Mouse (Mus musculus) lung, postnatal 0 days (tissue): ENCODE data around the gene Cntnap2. TPM values are rescaled to one million over a fixed set of nuclear protein-coding genes. Genes with fewer than 3 reads are reported as not detected.

Experiments
- ATAC-seq: fragments of 200-750 bp; cut with Nextera tagmentation; 2 replicates; pipeline ENCODE4 v1.8.0; 2017; ENCODE audit warnings: moderate library complexity
- DNase-seq: peaks from one replicate; pipeline ENCODE4 v3.0.0-alpha.2; 2016; ENCODE audit warnings: low spot score
- H3K27ac ChIP-seq: fragments of 300-500 bp; sonication (generic); 2 replicates; pipeline ENCODE4 v1.5.1; 2014; ENCODE audit warnings: antibody characterized with exemption, mild to moderate bottlenecking, low read length, mixed read lengths
- H3K27me3 ChIP-seq: fragments of 300-500 bp; sonication (generic); replicated peaks from 2 replicates; pipeline ENCODE4 v1.6.1; 2014; ENCODE audit warnings: low read length, mixed read lengths; ENCODE audit not compliant: insufficient read depth
- H3K36me3 ChIP-seq: fragments of 300-500 bp; sonication (generic); 2 replicates; pipeline ENCODE4 v1.6.1; 2014; ENCODE audit warnings: low read length, mixed read lengths; ENCODE audit not compliant: insufficient read depth
- H3K4me1 ChIP-seq: fragments of 300-500 bp; sonication (generic); 2 replicates; pipeline ENCODE4 v1.6.1; 2014; ENCODE audit warnings: antibody characterized with exemption, low read depth, low read length, mixed read lengths; ENCODE audit not compliant: insufficient read depth
- H3K4me2 ChIP-seq: fragments of 300-500 bp; sonication (generic); replicated peaks from 2 replicates; pipeline ENCODE4 v1.6.1; 2014; ENCODE audit warnings: low read depth, mild to moderate bottlenecking, low read length, moderate library complexity, mixed read lengths
- H3K4me3 ChIP-seq: fragments of 300-500 bp; sonication (generic); 2 replicates; pipeline ENCODE4 v1.5.1; 2014; ENCODE audit warnings: low read depth, low read length
- H3K9ac ChIP-seq: fragments of 300-500 bp; sonication (generic); replicated peaks from 2 replicates; pipeline ENCODE4 v1.6.1; 2014; ENCODE audit warnings: low read depth, mild to moderate bottlenecking
- H3K9me3 ChIP-seq: fragments of 300-500 bp; sonication (generic); 2 replicates; pipeline ENCODE4 v1.6.1; 2016; ENCODE audit warnings: low read length, mixed read lengths
- CTCF ChIP-seq: IDR thresholded peaks from 2 replicates; pipeline ENCODE4 v1.5.1; 2016; ENCODE audit warnings: antibody characterized with exemption, mild to moderate bottlenecking
- EP300 ChIP-seq: IDR thresholded peaks from 2 replicates; pipeline ENCODE4 v1.6.1; 2016; ENCODE audit warnings: antibody characterized with exemption, mild to moderate bottlenecking, control low read depth
- WGBS: fragments of 180-500 bp; shearing (Covaris S2); extraction: QIAGEN DNeasy Blood & Tissue Kit; methylation state at CpG from one replicate; pipeline ENCODE4 v1.1.7; 2014; 5-methylcytosine and 5-hydroxymethylcytosine counted together
- polyA plus RNA-seq: library from polyadenylated mRNA; unstranded; fragments of >200 nt; fragmentation: Nextera tagmentation; extraction: Ambion mirVana; gene quantifications from 2 replicates; pipeline ENCODE4 v1.2.1, GENCODE M21; 2015

Cntnap2 gene
- polyA plus RNA-seq, 1 experiment from 2014 or later: 0.10 TPM

DNA sequence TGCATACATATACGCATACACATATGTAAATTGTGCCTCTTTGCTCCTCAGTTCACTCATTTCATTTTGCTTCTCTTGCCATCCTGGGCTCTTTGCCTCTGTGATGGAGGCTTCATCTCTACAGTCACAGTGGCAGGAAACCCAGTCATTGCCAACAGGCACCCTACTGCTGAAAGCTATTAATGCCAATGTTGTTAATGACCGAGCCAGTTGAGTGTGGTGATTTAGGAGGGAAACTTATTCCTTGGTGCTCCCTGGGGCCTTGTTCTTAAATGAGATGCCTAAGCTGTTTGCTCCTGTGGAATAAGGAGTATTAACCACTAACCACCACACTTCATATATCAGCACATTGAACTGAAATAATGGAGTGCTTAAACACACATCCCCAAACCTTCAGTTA lies 1640.2 kb downstream of the Cntnap2 start:
- Histone ChIP-seq H3K4me1 (no peaks in the 10 kb centered on the region), H3K36me3 (no peaks in the 10 kb centered on the region), H3K4me2 (no peak overlapping the region), H3K9ac (no peak overlapping the region), H3K27me3 (no peaks in the 10 kb centered on the region), H3K4me3 (no peak overlapping the region), H3K27ac (no peak overlapping the region), H3K9me3 (no peaks in the 10 kb centered on the region)
- DNase-seq (no peak), ATAC-seq (no peak)
- WGBS: 84% methylated on average over 2 of the region's 2 CpGs
- no peak for TF ChIP-seq CTCF
- no peak for TF ChIP-seq EP300

DNA sequence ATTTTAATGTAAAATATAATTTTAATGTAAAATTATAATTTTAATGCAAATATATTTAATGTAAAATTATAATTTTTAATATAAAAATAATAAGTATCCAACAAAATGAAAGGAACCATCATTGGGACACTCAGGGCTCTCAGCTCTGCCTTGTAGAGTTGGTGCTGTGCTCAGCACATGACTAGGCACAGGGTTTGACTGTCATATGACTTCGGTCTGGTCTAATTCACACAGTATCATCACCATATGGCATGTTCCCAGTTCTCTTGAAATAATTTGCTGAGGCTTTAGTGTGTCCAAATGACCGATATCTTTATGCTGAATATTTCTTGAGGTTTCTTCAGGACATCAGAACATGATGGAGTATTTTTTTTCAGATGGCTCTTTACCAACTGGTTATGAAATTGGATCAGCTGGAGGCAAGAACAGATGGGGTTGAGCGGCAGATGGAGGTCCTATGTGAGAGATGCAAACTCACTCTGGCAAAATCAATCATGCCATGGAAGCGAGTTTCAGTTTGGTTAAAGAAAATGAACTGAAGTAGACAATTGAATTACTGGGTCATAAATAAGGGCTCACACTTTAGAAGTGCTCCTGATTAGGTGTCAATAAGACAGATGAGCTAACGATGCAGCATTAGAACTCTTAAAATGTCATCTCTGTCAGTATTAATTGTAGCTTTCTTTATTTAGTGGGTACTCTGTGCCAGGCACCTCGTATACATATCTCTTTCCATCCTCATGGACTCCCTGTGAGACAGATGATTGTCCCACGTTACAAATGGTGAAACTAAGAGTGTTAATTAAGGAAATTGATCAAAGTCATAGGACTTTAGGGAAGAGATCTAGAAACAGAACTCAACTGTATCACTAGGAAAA lies 1645.4 kb downstream of the Cntnap2 start:
- Histone ChIP-seq H3K27me3 (no peaks in the 10 kb centered on the region), H3K9me3 (no peaks in the 10 kb centered on the region), H3K36me3 (no peaks in the 10 kb centered on the region), H3K4me3 (no peak overlapping the region), H3K9ac (no peak overlapping the region), H3K27ac (no peak overlapping the region), H3K4me1 (no peaks in the 10 kb centered on the region), H3K4me2 (no peak overlapping the region)
- ATAC-seq: no peak
- no peak for DNase-seq
- TF ChIP-seq EP300 (no peak), CTCF (no peak)
- 66% methylated on average over 7 of the region's 7 CpGs for WGBS

DNA sequence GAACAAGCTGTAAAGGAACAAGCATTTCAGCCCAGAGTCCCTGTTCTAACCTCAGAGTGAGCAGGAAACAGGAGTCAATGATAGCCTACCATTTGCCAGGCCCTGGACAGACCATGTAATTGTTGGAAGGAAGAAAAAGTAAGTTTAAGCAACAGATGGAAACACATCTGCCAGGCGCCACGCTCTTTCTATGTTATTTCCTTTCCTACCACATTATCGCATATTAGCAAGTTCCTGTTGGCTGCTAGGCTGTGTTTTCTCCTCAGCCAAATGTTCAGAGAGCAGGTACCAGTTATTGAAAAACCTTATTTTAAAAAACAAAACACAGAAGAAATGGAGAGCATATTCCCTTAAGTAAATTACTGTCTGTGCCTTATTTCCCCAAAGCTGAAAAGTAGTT lies 1646.8 kb downstream of the Cntnap2 start:
- H3K9ac ChIP-seq: no peak overlapping the region
- no peak overlapping the region for H3K27ac ChIP-seq
- H3K9me3 ChIP-seq: no peaks in the 10 kb centered on the region
- H3K4me3 ChIP-seq: no peak overlapping the region
- H3K36me3 ChIP-seq: no peaks in the 10 kb centered on the region
- no peak overlapping the region for H3K4me2 ChIP-seq
- no peak for DNase-seq
- no peaks in the 10 kb centered on the region for H3K27me3 ChIP-seq
- no peak for ATAC-seq
- whole genome bisulfite sequencing: 85% methylated on average over 3 of the region's 3 CpGs
- TF ChIP-seq CTCF (no peak), EP300 (no peak)
- H3K4me1 ChIP-seq: no peaks in the 10 kb centered on the region

DNA sequence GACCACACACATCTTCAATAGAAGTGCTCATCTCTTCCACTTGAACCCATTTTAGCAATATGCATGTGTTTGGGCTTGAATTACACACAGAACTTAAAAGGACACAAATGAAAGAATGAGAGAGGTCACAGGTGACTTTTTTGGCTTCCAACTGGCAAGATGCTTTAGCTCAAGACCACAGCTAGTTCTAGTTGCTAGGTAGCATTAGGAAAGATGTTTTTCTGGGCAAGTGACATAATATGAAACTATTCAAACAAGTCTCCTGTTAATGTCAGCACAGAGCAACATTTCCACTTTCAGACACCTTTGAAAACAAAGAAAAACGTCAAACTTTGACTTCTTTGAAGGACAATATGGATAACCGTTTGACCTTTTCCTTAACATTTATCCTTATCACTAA lies 1657.4 kb downstream of the Cntnap2 start:
- WGBS: 29% methylated on average over 2 of the region's 2 CpGs
- Histone ChIP-seq H3K36me3 (no peaks in the 10 kb centered on the region), H3K4me3 (no peak overlapping the region), H3K4me1 (no peaks in the 10 kb centered on the region), H3K27ac (no peak overlapping the region), H3K27me3 (no peaks in the 10 kb centered on the region), H3K9me3 (no peaks in the 10 kb centered on the region), H3K4me2 (no peak overlapping the region), H3K9ac (no peak overlapping the region)
- TF ChIP-seq EP300 (no peak), CTCF (no peak)
- ATAC-seq (no peak), DNase-seq (no peak)

DNA sequence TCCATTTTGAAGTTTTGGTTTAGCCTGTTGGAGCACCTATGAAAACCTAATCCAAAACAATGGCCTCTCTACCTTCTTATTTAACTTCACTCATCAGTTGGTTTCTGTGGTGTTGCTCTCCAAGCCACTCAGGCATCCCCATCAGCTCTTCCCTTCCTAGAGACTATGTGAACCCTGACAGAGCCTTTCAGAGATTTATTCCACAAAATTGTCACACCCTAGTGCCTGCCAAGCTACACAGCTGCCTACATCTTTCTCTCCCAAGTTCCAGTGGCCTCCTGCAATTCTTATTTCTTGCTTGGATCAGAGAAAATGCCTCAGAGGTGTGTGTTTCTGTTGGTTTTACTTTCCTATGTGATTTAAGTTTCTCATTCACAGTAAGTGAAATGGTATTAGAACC lies 1674.6 kb downstream of the Cntnap2 start:
- Histone ChIP-seq H3K27ac (no peak overlapping the region), H3K4me3 (no peak overlapping the region), H3K4me1 (no peaks in the 10 kb centered on the region), H3K9ac (no peak overlapping the region), H3K27me3 (no peaks in the 10 kb centered on the region), H3K36me3 (no peaks in the 10 kb centered on the region), H3K9me3 (no peaks in the 10 kb centered on the region), H3K4me2 (no peak overlapping the region)
- DNase-seq: no peak
- no peak for TF ChIP-seq CTCF
- TF ChIP-seq EP300: no peak
- no peak for ATAC-seq

DNA sequence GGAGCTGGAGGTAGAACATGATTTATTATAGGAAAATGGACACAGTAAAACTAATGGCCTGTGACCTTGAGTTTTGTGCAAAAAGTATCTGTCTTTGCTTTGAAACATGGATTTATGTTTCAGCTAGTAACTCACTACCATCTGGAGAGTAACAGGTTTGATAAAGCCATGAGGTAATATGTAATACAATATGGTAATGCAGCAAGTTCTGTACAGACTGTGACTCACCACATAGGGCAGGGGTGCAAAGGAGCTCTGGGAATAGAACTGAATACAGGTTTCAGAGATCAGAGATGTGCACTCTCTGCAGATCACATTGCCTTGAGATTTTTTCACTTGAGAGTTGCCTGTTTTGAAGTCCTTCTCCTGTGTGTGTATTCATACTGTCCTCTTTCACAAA lies 1689.3 kb downstream of the Cntnap2 start:
- no peak for ATAC-seq
- no peak overlapping the region for H3K9ac ChIP-seq
- no peak overlapping the region for H3K4me2 ChIP-seq
- no peaks in the 10 kb centered on the region for H3K4me1 ChIP-seq
- no peak overlapping the region for H3K27ac ChIP-seq
- H3K9me3 ChIP-seq: no peaks in the 10 kb centered on the region
- H3K36me3 ChIP-seq: no peaks in the 10 kb centered on the region
- H3K4me3 ChIP-seq: no peak overlapping the region
- TF ChIP-seq CTCF: no peak
- TF ChIP-seq EP300: no peak
- DNase-seq: no peak
- no peaks in the 10 kb centered on the region for H3K27me3 ChIP-seq

DNA sequence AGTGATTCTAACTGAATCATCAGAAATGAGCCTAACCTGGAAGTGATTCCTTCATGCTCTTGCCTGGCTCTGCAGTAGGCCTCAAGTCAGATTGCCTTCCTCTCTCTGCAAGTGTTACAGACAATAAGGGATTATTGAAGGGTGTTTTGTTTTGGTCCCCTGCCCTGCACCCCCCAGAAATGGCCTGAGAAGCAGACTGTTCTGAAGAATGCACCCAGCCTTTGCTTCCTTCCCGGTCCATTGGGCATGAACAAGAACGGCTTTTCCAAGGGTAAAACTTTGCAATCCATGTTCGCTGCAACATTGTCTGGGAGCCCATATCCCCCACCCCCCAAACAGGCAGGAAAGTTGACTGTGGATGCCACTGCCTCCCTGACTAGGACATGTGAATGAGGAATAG lies 1704.3 kb downstream of the Cntnap2 start:
- DNase-seq (no peak), ATAC-seq (no peak)
- Histone ChIP-seq H3K4me3 (no peak overlapping the region), H3K4me1 (no peaks in the 10 kb centered on the region), H3K36me3 (no peaks in the 10 kb centered on the region), H3K9me3 (no peaks in the 10 kb centered on the region), H3K4me2 (no peak overlapping the region), H3K27ac (no peak overlapping the region), H3K27me3 (no peaks in the 10 kb centered on the region), H3K9ac (no peak overlapping the region)
- 88% methylated on average over 3 of the region's 3 CpGs for WGBS
- no peak for TF ChIP-seq CTCF
- no peak for TF ChIP-seq EP300
